ENCODE assay signal across 13 mouse cellular contexts in genomic region chr6:97447020-97447419, GRCm38 (mm10).
A peak's percentile ranks its signal among the peaks of the same experiment; 100 is the strongest.
DNase-seq lines count a peak whose midpoint lies in the region; TF ChIP-seq lines count a peak whose summit lies in the region.
"Had no signal": no experiment of that assay in that cellular context is flagged by ENCODE, and none has a peak within 500 bp of the region (broad histone marks: within the 10 kb centered on the region; RNA-seq: fewer than 3 reads in every experiment).

No protein-coding gene starts in this region.

- TF ChIP-seq CTCF in liver, adult 2 months (IDR thresholded peaks at IDR 0.05; ENCODE audit: low read depth, low read length) = no peak

- DNase-seq in liver, adult 2 months (ENCODE audit: extremely low read depth, low read depth, low spot score) = no peak
- DNase-seq in liver = no peak
- peak; percentile 12 for DNase-seq in T-cell, adult 2 months (ENCODE audit: low spot score)
- peak; percentile 58 for DNase-seq in heart, postnatal 25 days (ENCODE audit: low spot score)
- peak; percentile 73 for DNase-seq in lung, postnatal 36 days
- DNase-seq in frontal cortex, postnatal 36 days (ENCODE audit: low spot score in 2 of 2) = no peak
- no peak for DNase-seq in spleen, postnatal 4 days (ENCODE audit: low spot score in 2 of 2)
- DNase-seq in retina, postnatal 1 day = no peak
- DNase-seq: left cerebral cortex, postnatal 4 days; thymus, postnatal 4 days had no signal

- WGBS in liver, adult 2 months = 63% methylated on average over 4 of the region's 4 CpGs

- 0 out of 2 replicates have a peak overlapping the region, but pooled peaks have one; percentile 2 for H3K27ac ChIP-seq in liver, adult 2 months (replicated peaks; ENCODE audit: insufficient read depth, low read depth, low read length)
- H3K27ac ChIP-seq: embryonic facial prominence, embryonic 15.5 days; midbrain, embryonic 10.5 days; neural tube, embryonic 15.5 days had no signal

- H3K27me3 ChIP-seq in liver, adult 2 months (ENCODE audit: control insufficient read depth, insufficient read depth, low read length) = no peaks in the 10 kb centered on the region
- H3K27me3 ChIP-seq: embryonic facial prominence, embryonic 15.5 days; neural tube, embryonic 15.5 days had no signal

- H3K4me1 ChIP-seq in liver, adult 2 months (ENCODE audit: control insufficient read depth, insufficient read depth, low read length) = peaks cover 9% of the 10 kb centered on the region; the same call in 1 of the 2 replicates

- no peaks in the 10 kb centered on the region; the same call in 1 of the 2 replicates for H3K79me2 ChIP-seq in liver, adult 2 months (ENCODE audit: control insufficient read depth, insufficient read depth, low read length)

- no peaks in the 10 kb centered on the region for H3K36me3 ChIP-seq in liver, adult 2 months (ENCODE audit: control insufficient read depth, insufficient read depth, low read length)
- H3K36me3 ChIP-seq: embryonic facial prominence, embryonic 15.5 days; midbrain, embryonic 10.5 days; neural tube, embryonic 15.5 days had no signal

- no peak overlapping the region for H3K4me3 ChIP-seq in liver, adult 2 months (ENCODE audit: insufficient read depth, low read depth, low read length)
- H3K4me3 ChIP-seq: embryonic facial prominence, embryonic 15.5 days; midbrain, embryonic 10.5 days; neural tube, embryonic 15.5 days had no signal

- intact Hi-C loops in heart, postnatal 25 days (cut with DNase I) = no loop called here

- no peak overlapping the region for H3K9ac ChIP-seq in liver, adult 2 months (ENCODE audit: low read depth, low read length)
- H3K9ac ChIP-seq: embryonic facial prominence, embryonic 15.5 days; neural tube, embryonic 15.5 days had no signal

- no peak for TF ChIP-seq POLR2A in liver, adult 2 months (IDR thresholded peaks at IDR 0.05; ENCODE audit: extremely low read depth, insufficient read depth, low read length)

Comparison
In these comparisons a context has a peak if more than half of its experiments do, and no peak if none do; other contexts are left out.
1. DNase-seq: peak in T-cell, adult 2 months (single experiment), heart, postnatal 25 days (single experiment) and lung, postnatal 36 days (single experiment); none in liver, adult 2 months (single experiment), liver (single experiment), frontal cortex, postnatal 36 days (0 of 2), spleen, postnatal 4 days (0 of 2) and retina, postnatal 1 day (single experiment).